In the genomic region with DNA sequence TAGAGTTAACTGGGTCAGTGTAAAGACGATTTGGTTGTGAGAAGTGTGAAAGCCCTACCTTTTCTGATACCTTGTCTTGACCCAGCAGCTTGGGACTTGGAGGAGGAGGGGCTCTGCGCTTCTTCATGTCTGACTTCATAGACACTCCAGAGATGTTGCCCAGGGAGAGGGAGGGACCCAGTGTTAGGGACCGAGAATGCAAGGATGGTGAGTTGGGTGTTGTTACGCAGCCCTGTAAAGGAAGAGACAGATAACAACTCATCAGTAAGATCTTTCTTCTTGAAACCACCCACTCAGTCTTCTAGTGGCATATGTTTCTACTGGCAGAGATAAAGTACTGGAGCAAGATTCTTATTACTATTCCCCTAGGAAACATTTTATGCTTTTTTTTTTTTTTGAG, we compare ENCODE assay signal across 28 mouse cellular contexts.
DNase-seq lines count a peak whose midpoint lies in the region; ATAC-seq and TF ChIP-seq lines count a peak whose summit lies in the region.
"Had no signal": no experiment of that assay in that cellular context is flagged by ENCODE, and none has a peak within 500 bp of the region (broad histone marks: within the 10 kb centered on the region; RNA-seq: fewer than 3 reads in every experiment).

No protein-coding gene starts in this region.

- H3K4me3 ChIP-seq in liver, postnatal 0 days (ENCODE audit: low read depth, low read length), result no peak overlapping the region
- H3K4me3 ChIP-seq: hindbrain, embryonic 12.5 days; intestine, embryonic 15.5 days; liver, embryonic 12.5 days; midbrain, embryonic 13.5 days; neural tube, embryonic 13.5 days had no signal

- H3K9me3 ChIP-seq in liver, postnatal 0 days (ENCODE audit: low read length), result no peaks in the 10 kb centered on the region
- H3K9me3 ChIP-seq: hindbrain, embryonic 12.5 days; intestine, embryonic 15.5 days; liver, embryonic 12.5 days; midbrain, embryonic 13.5 days; neural tube, embryonic 13.5 days had no signal

- intact Hi-C loops in left cerebral cortex, postnatal 25 days (cut with DNase I), result loop anchor here (5.0 kb wide), 2 partner anchors 316 to 351 kb away; no protein-coding TSS in a partner anchor

- H3K4me1 ChIP-seq in liver, postnatal 0 days (ENCODE audit: insufficient read depth), result no peaks in the 10 kb centered on the region
- H3K4me1 ChIP-seq: hindbrain, embryonic 12.5 days; intestine, embryonic 15.5 days; liver, embryonic 12.5 days; midbrain, embryonic 13.5 days; neural tube, embryonic 13.5 days had no signal

- H3K36me3 ChIP-seq in liver, postnatal 0 days (replicated peaks; ENCODE audit: insufficient read depth, low read length), result no peaks in the 10 kb centered on the region
- H3K36me3 ChIP-seq: hindbrain, embryonic 12.5 days; intestine, embryonic 15.5 days; liver, embryonic 12.5 days; midbrain, embryonic 13.5 days; neural tube, embryonic 13.5 days had no signal

- 76% methylated on average over 4 of the region's 4 CpGs for WGBS in liver, postnatal 0 days (ENCODE audit: insufficient replicate concordance)

- no peaks in the 10 kb centered on the region for H3K27me3 ChIP-seq in liver, postnatal 0 days (ENCODE audit: insufficient read depth, low read length)
- H3K27me3 ChIP-seq: hindbrain, embryonic 12.5 days; intestine, embryonic 15.5 days; liver, embryonic 12.5 days; midbrain, embryonic 13.5 days; neural tube, embryonic 13.5 days had no signal

- TF ChIP-seq EP300 in liver, postnatal 0 days (IDR thresholded peaks at IDR 0.05; ENCODE audit: low read depth), result no peak

- H3K4me2 ChIP-seq in liver, postnatal 0 days (ENCODE audit: low read depth, low read length), result no peak overlapping the region
- H3K4me2 ChIP-seq: heart, embryonic 11.5 days; hindbrain, embryonic 12.5 days; intestine, embryonic 15.5 days; liver, embryonic 12.5 days; midbrain, embryonic 13.5 days; neural tube, embryonic 13.5 days had no signal

- ATAC-seq in liver, postnatal 0 days, result no peak
- ATAC-seq: CD4-positive, CD25-positive, alpha-beta regulatory T cell, adult 4 months; forebrain, embryonic 14.5 days; hindbrain, postnatal 0 days; intestine, embryonic 15.5 days; liver, embryonic 12.5 days; lung, postnatal 0 days; midbrain, embryonic 13.5 days had no signal

- H3K9ac ChIP-seq in liver, postnatal 0 days (replicated peaks), result no peak overlapping the region
- H3K9ac ChIP-seq: hindbrain, embryonic 12.5 days; intestine, embryonic 15.5 days; liver, embryonic 12.5 days; midbrain, embryonic 13.5 days; neural tube, embryonic 13.5 days had no signal

- peak; percentile 20 for DNase-seq in layer of hippocampus, adult 11-12 months (ENCODE audit: low spot score)
- no peak for DNase-seq in layer of hippocampus, postnatal 36 days
- peak; percentile 36 to 45 for DNase-seq in right cerebral cortex, adult 2 months (ENCODE audit: low spot score in 2 of 2)
- no peak for DNase-seq in right cerebral cortex, postnatal 14 days
- DNase-seq in left cerebral cortex, postnatal 25 days (ENCODE audit: low spot score in 2 of 2), result peak; percentile 30 to 87
- no peak for DNase-seq in spleen, postnatal 14 days (ENCODE audit: low spot score in 2 of 2)
- no peak for DNase-seq in liver, postnatal 0 days
- DNase-seq: adrenal gland, postnatal 36 days; cerebellum, adult 2 months; cerebellum, postnatal 25 days; gastrocnemius, postnatal 14 days; heart, postnatal 36 days; kidney, adult 2 months; kidney, postnatal 36 days; lung, adult 18-20 months; right cerebral cortex, postnatal 4 days; thymus, postnatal 4 days had no signal

- no peak overlapping the region for H3K27ac ChIP-seq in liver, postnatal 0 days (ENCODE audit: low read depth)
- H3K27ac ChIP-seq: hindbrain, embryonic 12.5 days; hindbrain, postnatal 0 days; intestine, embryonic 15.5 days; liver, embryonic 12.5 days; macrophage; midbrain, embryonic 13.5 days; neural tube, embryonic 13.5 days had no signal

- TF ChIP-seq CTCF in liver, postnatal 0 days (IDR thresholded peaks at IDR 0.05; ENCODE audit: low read depth), result no peak

Comparison
In these comparisons a context has a peak if more than half of its experiments do, and no peak if none do; other contexts are left out.
1. DNase-seq: peak in layer of hippocampus, adult 11-12 months (single experiment), right cerebral cortex, adult 2 months (2 of 2) and left cerebral cortex, postnatal 25 days (2 of 2); none in layer of hippocampus, postnatal 36 days (0 of 2), right cerebral cortex, postnatal 14 days (single experiment), spleen, postnatal 14 days (0 of 2) and liver, postnatal 0 days (single experiment).